Mouse (Mus musculus): Measurements from ENCODE around the gene Sox12. TPM values are rescaled to one million over a fixed set of nuclear protein-coding genes. Genes with fewer than 3 reads are reported as not detected.

The Sox12 gene
- polyA plus RNA-seq, 1 experiment from 2014 or later = 16.9 TPM

- Histone ChIP-seq H3K27me3 (peaks cover 12% of the 10 kb centered on the region), H3K4me2 (no peak overlapping the region), H3K9me3 (no peaks in the 10 kb centered on the region), H3K4me3 (no peak overlapping the region), H3K27ac (no peak overlapping the region), H3K9ac (no peak overlapping the region), H3K4me1 (replicated peaks) (peaks cover 16% of the 10 kb centered on the region), H3K36me3 (no peaks in the 10 kb centered on the region)
- ATAC-seq (ENCODE audit: low FRiP score) = no peak
- 51% methylated on average over 9 of the region's 9 CpGs for WGBS
These were observed 50.9 kb downstream of the Sox12 start for GRCm38 (mm10) chr2:152346776-152347465.

- Histone ChIP-seq H3K27ac (no peak overlapping the region), H3K36me3 (no peaks in the 10 kb centered on the region), H3K4me1 (replicated peaks) (peaks cover 16% of the 10 kb centered on the region), H3K9me3 (no peaks in the 10 kb centered on the region), H3K4me2 (no peak overlapping the region), H3K4me3 (no peak overlapping the region), H3K9ac (no peak overlapping the region), H3K27me3 (peaks cover 12% of the 10 kb centered on the region)
- ATAC-seq (ENCODE audit: low FRiP score) = no peak
- 68% methylated on average over 6 of the region's 6 CpGs for WGBS
These were observed 52.5 kb downstream of the Sox12 start for GRCm38 (mm10) chr2:152345393-152345792.

GRCm38 (mm10) chr2:152344909-152345308 lies 53.0 kb downstream of the Sox12 start:
- Histone ChIP-seq H3K9me3 (no peaks in the 10 kb centered on the region), H3K36me3 (no peaks in the 10 kb centered on the region), H3K27me3 (peaks cover 12% of the 10 kb centered on the region), H3K4me3 (no peak overlapping the region), H3K9ac (no peak overlapping the region), H3K4me1 (replicated peaks) (peaks cover 16% of the 10 kb centered on the region), H3K4me2 (no peak overlapping the region), H3K27ac (no peak overlapping the region)
- WGBS = 63% methylated on average over 5 of the region's 5 CpGs
- no peak for ATAC-seq (ENCODE audit: low FRiP score)

- H3K9ac ChIP-seq = peak overlapping the region; percentile 76
- H3K4me2 ChIP-seq = peak overlapping the region; percentile 81
- H3K9me3 ChIP-seq = no peaks in the 10 kb centered on the region
- WGBS = 12% methylated on average over 10 of the region's 10 CpGs
- peaks cover 12% of the 10 kb centered on the region for H3K27me3 ChIP-seq
- H3K27ac ChIP-seq = no peak overlapping the region
- ATAC-seq (ENCODE audit: low FRiP score) = 0 out of 2 replicates have a peak, but pooled peaks have one; percentile 29
- peaks cover 16% of the 10 kb centered on the region for H3K4me1 ChIP-seq (replicated peaks)
- no peaks in the 10 kb centered on the region for H3K36me3 ChIP-seq
- peak overlapping the region; percentile 52 for H3K4me3 ChIP-seq
These were observed 53.5 kb downstream of the Sox12 start for GRCm38 (mm10) chr2:152344361-152344760.

Other genes with a start within 250 kb of the Sox12 start
- 122 and 127 TPM in 2 replicates for gene Csnk2a1, start 171.2 kb downstream of the Sox12 start, polyA plus RNA-seq (2015; fragmentation: Nextera tagmentation; extraction: Ambion mirVana)
- gene Tbc1d20, start 104.2 kb downstream of the Sox12 start, polyA plus RNA-seq (2015; fragmentation: Nextera tagmentation; extraction: Ambion mirVana) = 32.2 and 34.3 TPM in 2 replicates
- gene Rbck1, start 65.4 kb downstream of the Sox12 start, polyA plus RNA-seq (2015; fragmentation: Nextera tagmentation; extraction: Ambion mirVana) = 97.5 and 98.9 TPM in 2 replicates
- 0.97 and 1.5 TPM in 2 replicates for gene Trib3, start 54.0 kb downstream of the Sox12 start, polyA plus RNA-seq (2015; fragmentation: Nextera tagmentation; extraction: Ambion mirVana)
- 28.1 and 34.2 TPM in 2 replicates for gene Nrsn2, start 21.4 kb downstream of the Sox12 start, polyA plus RNA-seq (2015; fragmentation: Nextera tagmentation; extraction: Ambion mirVana)
- gene Zcchc3, start 17.0 kb upstream of the Sox12 start, polyA plus RNA-seq (2015; fragmentation: Nextera tagmentation; extraction: Ambion mirVana) = 20.1 and 21.5 TPM in 2 replicates
- 1.9 and 3.9 TPM in 2 replicates for gene 6820408C15Rik, start 17.5 kb upstream of the Sox12 start, polyA plus RNA-seq (2015; fragmentation: Nextera tagmentation; extraction: Ambion mirVana)
- gene Defb23, start 66.6 kb upstream of the Sox12 start, polyA plus RNA-seq (2015; fragmentation: Nextera tagmentation; extraction: Ambion mirVana) = not detected in 2 replicates
- gene Defb20, start 79.0 kb upstream of the Sox12 start, polyA plus RNA-seq (2015; fragmentation: Nextera tagmentation; extraction: Ambion mirVana) = not detected in 2 replicates
- gene Defb22, start 92.1 kb upstream of the Sox12 start, polyA plus RNA-seq (2015; fragmentation: Nextera tagmentation; extraction: Ambion mirVana) = not detected in 2 replicates
- gene Defb26, start 113.6 kb upstream of the Sox12 start, polyA plus RNA-seq (2015; fragmentation: Nextera tagmentation; extraction: Ambion mirVana) = not detected in 2 replicates
- gene Defb28, start 120.2 kb upstream of the Sox12 start, polyA plus RNA-seq (2015; fragmentation: Nextera tagmentation; extraction: Ambion mirVana) = not detected in 2 replicates
- gene Defb29, start 142.0 kb upstream of the Sox12 start, polyA plus RNA-seq (2015; fragmentation: Nextera tagmentation; extraction: Ambion mirVana) = not detected in 2 replicates
- gene Gm17416, start 171.3 kb upstream of the Sox12 start, polyA plus RNA-seq (2015; fragmentation: Nextera tagmentation; extraction: Ambion mirVana) = not detected in 2 replicates
- not detected in 2 replicates for gene Defb21, start 174.7 kb upstream of the Sox12 start, polyA plus RNA-seq (2015; fragmentation: Nextera tagmentation; extraction: Ambion mirVana)
- gene Defb19, start 182.2 kb upstream of the Sox12 start, polyA plus RNA-seq (2015; fragmentation: Nextera tagmentation; extraction: Ambion mirVana) = not detected in 2 replicates
- not detected in 2 replicates for gene Defb45, start 201.3 kb upstream of the Sox12 start, polyA plus RNA-seq (2015; fragmentation: Nextera tagmentation; extraction: Ambion mirVana)
- not detected in 2 replicates for gene Defb36, start 206.3 kb upstream of the Sox12 start, polyA plus RNA-seq (2015; fragmentation: Nextera tagmentation; extraction: Ambion mirVana)
- gene Defb25, start 225.0 kb upstream of the Sox12 start, polyA plus RNA-seq (2015; fragmentation: Nextera tagmentation; extraction: Ambion mirVana) = not detected in 2 replicates
- gene Rem1, start 228.9 kb upstream of the Sox12 start, polyA plus RNA-seq (2015; fragmentation: Nextera tagmentation; extraction: Ambion mirVana) = 0.30 and 0.57 TPM in 2 replicates